Mouse (Mus musculus): ENCODE measurements around the gene Fam83g.

DNA sequence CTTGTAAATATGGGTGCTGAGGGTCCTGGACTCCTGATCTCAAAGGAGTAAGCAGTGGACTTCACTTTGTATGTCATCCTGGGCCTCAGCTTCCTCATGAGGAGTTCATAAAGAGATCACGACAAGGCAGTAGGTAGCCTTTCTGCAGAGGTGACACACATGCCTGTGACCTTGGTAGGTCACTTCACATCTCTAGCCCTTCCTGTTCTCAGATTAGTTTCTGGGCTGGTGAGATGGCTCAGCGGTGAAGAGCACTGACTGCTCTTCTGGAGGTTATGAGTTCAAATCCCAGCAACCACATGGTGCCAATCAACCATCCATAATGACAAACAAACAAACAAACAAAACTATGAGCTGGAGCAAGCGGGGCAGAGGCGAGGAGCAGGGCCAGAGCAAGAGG is 6.2 kb upstream of the Fam83g start:
- no peak for TF ChIP-seq POLR2A (IDR thresholded peaks at IDR 0.05; ENCODE audit: borderline replicate concordance, low read depth, low read length)
- no peak for TF ChIP-seq CTCF (IDR thresholded peaks at IDR 0.05; ENCODE audit: low read depth, low read length)
